Mouse (Mus musculus): ENCODE data around the gene Dcaf10.
A peak's percentile ranks its signal among the peaks of the same experiment; 100 is the strongest.

Gene Dcaf10

DNA sequence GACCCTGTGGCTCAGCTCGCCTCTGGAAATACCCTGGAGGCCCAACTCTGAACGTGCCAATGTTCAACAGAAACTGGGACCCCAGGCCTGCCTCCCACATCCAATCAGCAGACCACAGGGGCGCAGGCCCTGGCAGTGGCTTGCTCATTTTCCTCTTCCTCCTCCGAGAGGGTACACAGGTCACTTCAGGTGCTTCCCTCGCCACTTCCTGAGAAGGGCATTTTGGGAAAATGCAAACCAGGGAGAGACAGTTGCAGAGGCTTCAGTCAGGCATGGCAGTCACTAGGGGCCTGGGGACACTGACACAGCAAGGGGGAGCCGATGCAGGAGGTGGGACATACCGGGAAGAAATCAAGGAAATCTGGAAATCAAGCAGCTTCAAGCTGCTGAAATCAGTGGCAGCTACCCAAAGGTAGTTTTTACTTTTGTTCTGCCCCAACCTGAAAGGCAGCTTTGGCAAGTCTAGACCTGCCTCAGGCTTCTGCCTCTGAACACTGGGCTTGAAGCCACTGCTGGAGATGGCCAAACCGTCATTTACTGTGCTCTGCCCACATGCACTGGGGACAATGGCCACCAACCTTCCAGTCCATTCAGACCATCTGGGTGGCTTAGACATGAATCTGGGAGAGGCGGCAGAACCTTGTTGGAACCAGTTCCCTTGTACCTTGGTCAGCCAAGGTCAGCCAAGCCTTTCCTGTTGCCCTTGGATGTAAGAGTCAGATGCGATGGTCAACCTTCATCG lies 79.8 kb downstream of the Dcaf10 start:
- peak; percentile 52 to 79 for DNase-seq

DNA sequence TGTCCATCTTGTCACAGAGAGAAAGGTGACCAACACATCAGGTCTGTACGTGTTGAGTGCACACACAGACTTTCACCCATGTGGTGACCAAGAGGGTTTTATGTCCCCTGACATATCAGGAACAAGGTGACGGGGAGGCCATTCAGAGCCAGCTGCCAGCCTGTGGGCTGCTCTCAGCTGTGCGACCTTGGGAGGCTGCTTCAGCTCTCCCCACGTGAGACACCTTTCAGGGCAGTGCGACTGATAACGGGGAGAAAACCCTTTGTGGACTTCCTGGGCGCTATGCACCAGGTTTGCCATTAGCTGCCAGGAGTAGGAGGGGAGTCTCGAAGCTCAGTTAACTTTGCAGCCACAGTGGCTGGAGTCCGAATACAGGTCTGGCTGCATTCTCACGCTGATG lies 80.7 kb downstream of the Dcaf10 start:
- no peak for DNase-seq

DNA sequence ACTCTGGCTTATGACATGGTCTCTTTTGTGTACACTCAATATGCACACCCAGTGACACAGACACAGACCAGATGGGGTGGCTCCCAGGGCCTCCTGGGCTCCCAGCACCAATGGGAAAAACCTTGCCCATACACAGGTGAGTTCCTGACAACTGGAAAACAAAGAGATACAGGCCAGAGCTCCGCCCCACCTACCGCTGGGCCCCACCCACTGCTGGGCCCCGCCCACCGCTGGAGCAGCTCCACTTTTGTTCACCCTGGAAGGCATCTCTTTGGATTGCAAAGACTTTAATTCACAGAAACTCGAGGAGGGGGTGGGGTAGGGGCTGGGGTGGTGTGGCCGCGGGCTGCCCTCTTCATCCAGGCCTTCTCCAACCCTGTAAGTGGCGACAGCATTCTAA lies 81.5 kb downstream of the Dcaf10 start:
- peak in 1 of 2 experiments; percentile 45 for DNase-seq

DNA sequence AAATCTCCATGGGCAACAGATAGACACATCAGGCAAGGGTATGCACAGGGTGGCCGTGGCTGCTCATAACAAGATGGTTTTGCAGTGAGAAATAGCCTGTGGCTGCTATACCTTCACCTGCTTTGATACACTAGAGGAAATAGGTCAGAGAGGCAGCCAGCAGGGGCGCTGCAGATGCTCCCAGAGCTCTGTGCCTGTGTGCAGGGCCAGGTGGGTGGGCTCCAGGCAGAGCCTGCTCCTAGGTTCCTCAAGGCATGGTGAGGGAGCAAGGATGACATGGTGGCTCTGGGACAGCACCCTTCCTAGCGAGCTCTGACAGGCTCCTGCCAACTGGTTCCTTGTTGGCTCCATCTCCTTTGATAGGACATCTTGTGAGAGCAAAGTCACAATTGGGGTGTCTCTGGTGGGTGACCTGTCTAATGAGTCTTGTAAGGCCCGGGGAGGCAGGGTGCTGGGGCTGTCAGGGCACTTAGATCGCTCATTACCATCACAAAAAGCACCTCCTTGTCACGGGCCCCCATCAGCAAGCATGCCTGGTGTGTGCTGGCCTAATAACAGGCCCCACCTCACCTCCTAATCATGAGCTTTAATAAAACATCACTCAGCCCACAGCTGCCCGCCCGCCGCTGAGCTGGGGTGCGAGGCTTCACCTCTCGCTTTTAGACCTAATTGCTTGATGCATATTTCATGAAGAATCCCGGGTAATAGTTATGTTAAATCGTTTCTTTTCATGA lies 85.0 kb downstream of the Dcaf10 start:
- no peak for DNase-seq
